Comparison of ENCODE assay signal across 11 mouse cellular contexts in the genomic region with DNA sequence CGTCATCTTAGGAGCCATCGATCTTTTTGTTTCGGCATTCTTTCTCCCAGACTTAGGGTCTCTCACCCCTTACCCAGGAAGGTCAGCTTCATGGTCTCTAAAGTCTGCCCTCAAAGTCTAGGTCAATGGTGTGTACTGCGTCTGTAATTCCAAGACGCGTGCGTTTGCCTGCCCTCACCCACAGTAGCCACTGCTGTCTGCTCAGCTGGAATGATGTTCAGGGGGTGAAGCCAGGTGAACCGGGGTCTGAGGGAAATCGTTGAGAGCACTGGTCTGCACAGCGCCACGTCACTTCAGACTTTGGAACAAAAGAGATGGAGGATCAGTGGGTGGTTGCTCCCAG.
A peak's percentile ranks its signal among the peaks of the same experiment; 100 is the strongest.
DNase-seq lines count a peak whose midpoint lies in the region; ATAC-seq lines count a peak whose summit lies in the region.
"Had no signal": no experiment of that assay in that cellular context is flagged by ENCODE, and none has a peak within 500 bp of the region (broad histone marks: within the 10 kb centered on the region; RNA-seq: fewer than 3 reads in every experiment).

No protein-coding gene starts in this region.

- 18% methylated on average over 11 of the region's 11 CpGs for whole genome bisulfite sequencing in intestine, embryonic 14.5 days
- WGBS in intestine, embryonic 16.5 days = 32% methylated on average over 11 of the region's 11 CpGs
- 10% methylated on average over 11 of the region's 11 CpGs for WGBS in hindbrain, embryonic 14.5 days

- no peaks in the 10 kb centered on the region for H3K9me3 ChIP-seq in intestine, embryonic 14.5 days (ENCODE audit: control insufficient read depth, low read length)
- no peaks in the 10 kb centered on the region for H3K9me3 ChIP-seq in intestine, embryonic 16.5 days (ENCODE audit: control insufficient read depth, low read length)
- no peaks in the 10 kb centered on the region for H3K9me3 ChIP-seq in hindbrain, embryonic 14.5 days (ENCODE audit: control insufficient read depth, low read length)

- peak overlapping the region; percentile 40 for H3K4me2 ChIP-seq in intestine, embryonic 14.5 days (ENCODE audit: low read length)
- no peak overlapping the region; the same call in 1 of the 2 replicates for H3K4me2 ChIP-seq in intestine, embryonic 16.5 days (ENCODE audit: low read depth, low read length)
- peak overlapping the region; percentile 46 for H3K4me2 ChIP-seq in hindbrain, embryonic 14.5 days (replicated peaks)

- no peak overlapping the region for H3K9ac ChIP-seq in intestine, embryonic 14.5 days (ENCODE audit: low read length)
- H3K9ac ChIP-seq in intestine, embryonic 16.5 days (ENCODE audit: low read depth, low read length) = no peak overlapping the region
- H3K9ac ChIP-seq in hindbrain, embryonic 14.5 days = no peak overlapping the region

- no peak for ATAC-seq in intestine, embryonic 14.5 days (replicated peaks; ENCODE audit: low FRiP score, low TSS enrichment, low read depth)
- ATAC-seq in intestine, embryonic 16.5 days = no peak; the same call in 1 of the 2 replicates
- ATAC-seq in hindbrain, embryonic 14.5 days (ENCODE audit: low FRiP score) = no peak

- H3K4me1 ChIP-seq in intestine, embryonic 14.5 days (replicated peaks; ENCODE audit: control insufficient read depth, insufficient read depth, low read length) = peaks cover 36% of the 10 kb centered on the region
- peaks cover 29% of the 10 kb centered on the region for H3K4me1 ChIP-seq in intestine, embryonic 16.5 days (ENCODE audit: control insufficient read depth, insufficient read depth, low read length)
- H3K4me1 ChIP-seq in brown adipose tissue, adult 24 weeks (ENCODE audit: control insufficient read depth, insufficient read depth, insufficient read length, low read length) = peaks cover 5% of the 10 kb centered on the region; the same call in 1 of the 2 replicates
- H3K4me1 ChIP-seq in hindbrain, embryonic 14.5 days (replicated peaks; ENCODE audit: control insufficient read depth, insufficient read depth, low read length) = peaks cover 42% of the 10 kb centered on the region

- no peak overlapping the region for H3K27ac ChIP-seq in intestine, embryonic 14.5 days (ENCODE audit: low read depth)
- no peak overlapping the region for H3K27ac ChIP-seq in intestine, embryonic 16.5 days (ENCODE audit: low read length)
- H3K27ac ChIP-seq in brown adipose tissue, adult 24 weeks (replicated peaks; ENCODE audit: low read depth, low read length) = peak overlapping the region; percentile 35; the same call in 1 of the 2 replicates
- no peak overlapping the region for H3K27ac ChIP-seq in hindbrain, embryonic 14.5 days

- intact Hi-C loops in left cerebral cortex, postnatal 25 days (cut with DNase I) = no loop called here

- no peak overlapping the region for H3K4me3 ChIP-seq in intestine, embryonic 14.5 days (ENCODE audit: low read depth, low read length)
- no peak overlapping the region for H3K4me3 ChIP-seq in intestine, embryonic 16.5 days (ENCODE audit: low read length)
- no peak overlapping the region for H3K4me3 ChIP-seq in brown adipose tissue, adult 24 weeks (ENCODE audit: insufficient read depth, low read depth, low read length)
- H3K4me3 ChIP-seq in hindbrain, embryonic 14.5 days (replicated peaks; ENCODE audit: low read length) = no peak overlapping the region
- H3K4me3 ChIP-seq: erythroblast, embryonic 14.5 days had no signal

- 0 out of 2 replicates have a peak, but pooled peaks cover 3% of the 10 kb centered on the region for H3K27me3 ChIP-seq in intestine, embryonic 14.5 days (replicated peaks; ENCODE audit: control insufficient read depth, insufficient read depth, low read length)
- H3K27me3 ChIP-seq in intestine, embryonic 16.5 days (replicated peaks; ENCODE audit: control insufficient read depth, insufficient read depth, low read length) = no peaks in the 10 kb centered on the region
- no peaks in the 10 kb centered on the region for H3K27me3 ChIP-seq in hindbrain, embryonic 14.5 days (ENCODE audit: control insufficient read depth, insufficient read depth, low read length)

- no peaks in the 10 kb centered on the region for H3K36me3 ChIP-seq in intestine, embryonic 14.5 days (ENCODE audit: control insufficient read depth, insufficient read depth, low read length)
- no peaks in the 10 kb centered on the region for H3K36me3 ChIP-seq in intestine, embryonic 16.5 days (ENCODE audit: control insufficient read depth, insufficient read depth, low read length)
- H3K36me3 ChIP-seq in hindbrain, embryonic 14.5 days (replicated peaks; ENCODE audit: control insufficient read depth, insufficient read depth) = no peaks in the 10 kb centered on the region

- DNase-seq in intestine, embryonic 14.5 days (ENCODE audit: low spot score) = peak; percentile 64
- no peak for DNase-seq in hindbrain, embryonic 14.5 days (ENCODE audit: low spot score)
- DNase-seq in neural tube, embryonic 10.5 days (ENCODE audit: extremely low spot score, low spot score) = peak; percentile 46
- no peak for DNase-seq in thymus, postnatal 14 days
- no peak for DNase-seq in left cerebral cortex, postnatal 25 days (ENCODE audit: low spot score in 2 of 2)
- DNase-seq in spleen, postnatal 4 days (ENCODE audit: low spot score in 2 of 2) = no peak
- DNase-seq: adrenal gland, adult 8-10 months; heart, postnatal 10 days had no signal

Comparison
In these comparisons a context has a peak if more than half of its experiments do, and no peak if none do; other contexts are left out.
1. DNase-seq: peak in intestine, embryonic 14.5 days (single experiment) and neural tube, embryonic 10.5 days (single experiment); none in hindbrain, embryonic 14.5 days (single experiment), thymus, postnatal 14 days (single experiment), left cerebral cortex, postnatal 25 days (0 of 2) and spleen, postnatal 4 days (0 of 2).